Mouse (Mus musculus): ENCODE data around the gene Myg1. TPM values are rescaled to one million over a fixed set of nuclear protein-coding genes. Genes with fewer than 3 reads are reported as not detected.
A peak's percentile ranks its signal among the peaks of the same experiment; 100 is the strongest.
"Not testable (repeated sequence)": the region's sequence is repeated elsewhere in the genome, so short reads cannot be mapped to it uniquely, and the experiment has no call there.

Myg1 gene
- polyA plus RNA-seq, 1 experiment from 2014 or later = 81.8 TPM

- H3K4me2 ChIP-seq (ENCODE audit: low read depth, low read length); H3K9me3 ChIP-seq (replicated peaks; ENCODE audit: control insufficient read depth, low read length); H3K4me1 ChIP-seq (ENCODE audit: control insufficient read depth, insufficient read depth, low read length); ATAC-seq (ENCODE audit: insufficient read depth, low FRiP score); H3K4me3 ChIP-seq (replicated peaks; ENCODE audit: low read length); H3K36me3 ChIP-seq (ENCODE audit: control insufficient read depth, insufficient read depth, low read length); H3K9ac ChIP-seq (ENCODE audit: low read length); H3K27me3 ChIP-seq (ENCODE audit: control insufficient read depth, insufficient read depth, low read length); H3K27ac ChIP-seq (ENCODE audit: low read length): not testable (repeated sequence)
- 88% methylated on average over 5 of the region's 5 CpGs for WGBS
Measured at GRCm38 (mm10) chr15:102335925-102336324, 4.4 kb downstream of the Myg1 start.

GRCm38 (mm10) chr15:102336946-102337345 lies 5.4 kb downstream of the Myg1 start:
- peaks cover 9% of the 10 kb centered on the region for H3K4me1 ChIP-seq (ENCODE audit: control insufficient read depth, insufficient read depth, low read length)
- no peak overlapping the region for H3K4me3 ChIP-seq (replicated peaks; ENCODE audit: low read length)
- no peaks in the 10 kb centered on the region for H3K27me3 ChIP-seq (ENCODE audit: control insufficient read depth, insufficient read depth, low read length)
- no peak overlapping the region for H3K4me2 ChIP-seq (ENCODE audit: low read depth, low read length)
- H3K9me3 ChIP-seq (replicated peaks; ENCODE audit: control insufficient read depth, low read length) = no peaks in the 10 kb centered on the region
- no peak overlapping the region for H3K9ac ChIP-seq (ENCODE audit: low read length)
- 87% methylated on average over 4 of the region's 4 CpGs for WGBS
- no peak overlapping the region for H3K27ac ChIP-seq (ENCODE audit: low read length)
- ATAC-seq (ENCODE audit: insufficient read depth, low FRiP score) = no peak
- H3K36me3 ChIP-seq (ENCODE audit: control insufficient read depth, insufficient read depth, low read length) = 0 out of 2 replicates have a peak, but pooled peaks cover 8% of the 10 kb centered on the region

- WGBS = 56% methylated on average over 5 of the region's 5 CpGs
Measured at GRCm38 (mm10) chr15:102339612-102340011, 8.1 kb downstream of the Myg1 start.

GRCm38 (mm10) chr15:102341580-102341979 lies 10.1 kb downstream of the Myg1 start:
- no peak overlapping the region for H3K27ac ChIP-seq (ENCODE audit: low read length)
- H3K9me3 ChIP-seq (replicated peaks; ENCODE audit: control insufficient read depth, low read length) = no peaks in the 10 kb centered on the region
- H3K4me2 ChIP-seq (ENCODE audit: low read depth, low read length) = no peak overlapping the region
- 5% methylated on average over 1 of the region's 1 CpGs for WGBS
- ATAC-seq (ENCODE audit: insufficient read depth, low FRiP score) = no peak
- no peaks in the 10 kb centered on the region for H3K27me3 ChIP-seq (ENCODE audit: control insufficient read depth, insufficient read depth, low read length)
- H3K9ac ChIP-seq (ENCODE audit: low read length) = no peak overlapping the region
- no peak overlapping the region for H3K4me3 ChIP-seq (replicated peaks; ENCODE audit: low read length)
- H3K4me1 ChIP-seq (ENCODE audit: control insufficient read depth, insufficient read depth, low read length) = no peaks in the 10 kb centered on the region
- no peaks in the 10 kb centered on the region for H3K36me3 ChIP-seq (ENCODE audit: control insufficient read depth, insufficient read depth, low read length)

More at GRCm38 (mm10) chr15:102339612-102340011, 8.1 kb downstream of the Myg1 start:
- Histone ChIP-seq H3K4me2 (ENCODE audit: low read depth, low read length) (no peak overlapping the region), H3K36me3 (ENCODE audit: control insufficient read depth, insufficient read depth, low read length) (0 out of 2 replicates have a peak, but pooled peaks cover 8% of the 10 kb centered on the region), H3K4me1 (ENCODE audit: control insufficient read depth, insufficient read depth, low read length) (no peaks in the 10 kb centered on the region), H3K27me3 (ENCODE audit: control insufficient read depth, insufficient read depth, low read length) (no peaks in the 10 kb centered on the region), H3K9ac (ENCODE audit: low read length) (no peak overlapping the region), H3K9me3 (replicated peaks; ENCODE audit: control insufficient read depth, low read length) (no peaks in the 10 kb centered on the region), H3K4me3 (replicated peaks; ENCODE audit: low read length) (no peak overlapping the region), H3K27ac (ENCODE audit: low read length) (no peak overlapping the region)
- peak; percentile 22; the same call in 1 of the 2 replicates for ATAC-seq (ENCODE audit: insufficient read depth, low FRiP score)

- Histone ChIP-seq H3K4me2 (ENCODE audit: low read depth, low read length) (no peak overlapping the region), H3K9me3 (replicated peaks; ENCODE audit: control insufficient read depth, low read length) (no peaks in the 10 kb centered on the region), H3K4me3 (replicated peaks; ENCODE audit: low read length) (no peak overlapping the region), H3K27me3 (ENCODE audit: control insufficient read depth, insufficient read depth, low read length) (no peaks in the 10 kb centered on the region), H3K27ac (ENCODE audit: low read length) (no peak overlapping the region), H3K9ac (ENCODE audit: low read length) (no peak overlapping the region), H3K4me1 (ENCODE audit: control insufficient read depth, insufficient read depth, low read length) (no peaks in the 10 kb centered on the region), H3K36me3 (ENCODE audit: control insufficient read depth, insufficient read depth, low read length) (no peaks in the 10 kb centered on the region)
- ATAC-seq (ENCODE audit: insufficient read depth, low FRiP score) = no peak
- WGBS = 94% methylated on average over 3 of the region's 3 CpGs
Measured at GRCm38 (mm10) chr15:102344490-102344889, 13.0 kb downstream of the Myg1 start.

GRCm38 (mm10) chr15:102346444-102346843 lies 14.9 kb downstream of the Myg1 start:
- Histone ChIP-seq H3K9me3 (replicated peaks; ENCODE audit: control insufficient read depth, low read length) (no peaks in the 10 kb centered on the region), H3K4me1 (ENCODE audit: control insufficient read depth, insufficient read depth, low read length) (peaks cover 10% of the 10 kb centered on the region; the same call in 1 of the 2 replicates), H3K27me3 (ENCODE audit: control insufficient read depth, insufficient read depth, low read length) (no peaks in the 10 kb centered on the region), H3K9ac (ENCODE audit: low read length) (no peak overlapping the region), H3K4me3 (replicated peaks; ENCODE audit: low read length) (no peak overlapping the region), H3K4me2 (ENCODE audit: low read depth, low read length) (no peak overlapping the region), H3K27ac (ENCODE audit: low read length) (no peak overlapping the region), H3K36me3 (ENCODE audit: control insufficient read depth, insufficient read depth, low read length) (no peaks in the 10 kb centered on the region)
- 61% methylated on average over 4 of the region's 4 CpGs for WGBS
- peak; percentile 16; the same call in 1 of the 2 replicates for ATAC-seq (ENCODE audit: insufficient read depth, low FRiP score)

GRCm38 (mm10) chr15:102350138-102350941 lies 18.8 kb downstream of the Myg1 start, which contains the start of gene Aaas:
TSS of gene Aaas (minus strand) at chr15:102350771.
- under 1% methylated on average over 56 of the region's 56 CpGs for WGBS
- H3K4me1 ChIP-seq (ENCODE audit: control insufficient read depth, insufficient read depth, low read length) = peaks cover 10% of the 10 kb centered on the region; the same call in 1 of the 2 replicates
- peak within 1 kb of the TSS; percentile 86 for H3K9ac ChIP-seq (ENCODE audit: low read length)
- no peaks in the 10 kb centered on the region for H3K9me3 ChIP-seq (replicated peaks; ENCODE audit: control insufficient read depth, low read length)
- peak within 1 kb of the TSS; percentile 87 for H3K4me3 ChIP-seq (replicated peaks; ENCODE audit: low read length)
- H3K4me2 ChIP-seq (ENCODE audit: low read depth, low read length) = peak within 1 kb of the TSS; percentile 87
- ATAC-seq (ENCODE audit: insufficient read depth, low FRiP score) = peak; percentile 89
- H3K36me3 ChIP-seq (ENCODE audit: control insufficient read depth, insufficient read depth, low read length) = no peaks in the 10 kb centered on the region
- H3K27me3 ChIP-seq (ENCODE audit: control insufficient read depth, insufficient read depth, low read length) = no peaks in the 10 kb centered on the region
- H3K27ac ChIP-seq (ENCODE audit: low read length) = peak within 1 kb of the TSS; percentile 74

GRCm38 (mm10) chr15:102350942-102351291 lies 19.4 kb downstream of the Myg1 start:
- H3K9me3 ChIP-seq (replicated peaks; ENCODE audit: control insufficient read depth, low read length) = no peaks in the 10 kb centered on the region
- no peaks in the 10 kb centered on the region for H3K27me3 ChIP-seq (ENCODE audit: control insufficient read depth, insufficient read depth, low read length)
- H3K4me3 ChIP-seq (replicated peaks; ENCODE audit: low read length) = peak overlapping the region; percentile 87
- 6% methylated on average over 11 of the region's 11 CpGs for WGBS
- ATAC-seq (ENCODE audit: insufficient read depth, low FRiP score) = no peak
- peak overlapping the region; percentile 68 for H3K27ac ChIP-seq (ENCODE audit: low read length)
- peak overlapping the region; percentile 69 for H3K4me2 ChIP-seq (ENCODE audit: low read depth, low read length)
- peaks cover 12% of the 10 kb centered on the region for H3K4me1 ChIP-seq (ENCODE audit: control insufficient read depth, insufficient read depth, low read length)
- peak overlapping the region; percentile 86 for H3K9ac ChIP-seq (ENCODE audit: low read length)
- H3K36me3 ChIP-seq (ENCODE audit: control insufficient read depth, insufficient read depth, low read length) = no peaks in the 10 kb centered on the region

- Histone ChIP-seq H3K4me1 (ENCODE audit: control insufficient read depth, insufficient read depth, low read length) (peaks cover 12% of the 10 kb centered on the region), H3K9me3 (replicated peaks; ENCODE audit: control insufficient read depth, low read length) (no peaks in the 10 kb centered on the region), H3K36me3 (ENCODE audit: control insufficient read depth, insufficient read depth, low read length) (no peaks in the 10 kb centered on the region), H3K4me2 (ENCODE audit: low read depth, low read length) (no peak overlapping the region), H3K27ac (ENCODE audit: low read length) (no peak overlapping the region), H3K4me3 (replicated peaks; ENCODE audit: low read length) (no peak overlapping the region), H3K27me3 (ENCODE audit: control insufficient read depth, insufficient read depth, low read length) (no peaks in the 10 kb centered on the region), H3K9ac (ENCODE audit: low read length) (no peak overlapping the region)
- ATAC-seq (ENCODE audit: insufficient read depth, low FRiP score) = no peak
- WGBS = 67% methylated on average over 2 of the region's 2 CpGs
Measured at GRCm38 (mm10) chr15:102352177-102352576, 20.7 kb downstream of the Myg1 start.
